Mouse (Mus musculus) lung, postnatal 0 days (tissue): ENCODE measurements around the gene Wdr18. TPM values are rescaled to one million over a fixed set of nuclear protein-coding genes. Genes with fewer than 3 reads are reported as not detected.

Experiments
- ATAC-seq: fragments of 200-750 bp; cut with Nextera tagmentation; 2 replicates; pipeline ENCODE4 v1.8.0; 2017; ENCODE audit warnings: moderate library complexity
- DNase-seq: peaks from one replicate; pipeline ENCODE4 v3.0.0-alpha.2; 2016; ENCODE audit warnings: low spot score
- H3K27ac ChIP-seq: fragments of 300-500 bp; sonication (generic); 2 replicates; pipeline ENCODE4 v1.5.1; 2014; ENCODE audit warnings: antibody characterized with exemption, mild to moderate bottlenecking, low read length, mixed read lengths
- H3K27me3 ChIP-seq: fragments of 300-500 bp; sonication (generic); replicated peaks from 2 replicates; pipeline ENCODE4 v1.6.1; 2014; ENCODE audit warnings: low read length, mixed read lengths; ENCODE audit not compliant: insufficient read depth
- H3K36me3 ChIP-seq: fragments of 300-500 bp; sonication (generic); 2 replicates; pipeline ENCODE4 v1.6.1; 2014; ENCODE audit warnings: low read length, mixed read lengths; ENCODE audit not compliant: insufficient read depth
- H3K4me1 ChIP-seq: fragments of 300-500 bp; sonication (generic); 2 replicates; pipeline ENCODE4 v1.6.1; 2014; ENCODE audit warnings: antibody characterized with exemption, low read depth, low read length, mixed read lengths; ENCODE audit not compliant: insufficient read depth
- H3K4me2 ChIP-seq: fragments of 300-500 bp; sonication (generic); replicated peaks from 2 replicates; pipeline ENCODE4 v1.6.1; 2014; ENCODE audit warnings: low read depth, mild to moderate bottlenecking, low read length, moderate library complexity, mixed read lengths
- H3K4me3 ChIP-seq: fragments of 300-500 bp; sonication (generic); 2 replicates; pipeline ENCODE4 v1.5.1; 2014; ENCODE audit warnings: low read depth, low read length
- H3K9ac ChIP-seq: fragments of 300-500 bp; sonication (generic); replicated peaks from 2 replicates; pipeline ENCODE4 v1.6.1; 2014; ENCODE audit warnings: low read depth, mild to moderate bottlenecking
- H3K9me3 ChIP-seq: fragments of 300-500 bp; sonication (generic); 2 replicates; pipeline ENCODE4 v1.6.1; 2016; ENCODE audit warnings: low read length, mixed read lengths
- CTCF ChIP-seq: IDR thresholded peaks from 2 replicates; pipeline ENCODE4 v1.5.1; 2016; ENCODE audit warnings: antibody characterized with exemption, mild to moderate bottlenecking
- EP300 ChIP-seq: IDR thresholded peaks from 2 replicates; pipeline ENCODE4 v1.6.1; 2016; ENCODE audit warnings: antibody characterized with exemption, mild to moderate bottlenecking, control low read depth
- WGBS: fragments of 180-500 bp; shearing (Covaris S2); extraction: QIAGEN DNeasy Blood & Tissue Kit; methylation state at CpG from one replicate; pipeline ENCODE4 v1.1.7; 2014; 5-methylcytosine and 5-hydroxymethylcytosine counted together
- polyA plus RNA-seq: library from polyadenylated mRNA; unstranded; fragments of >200 nt; fragmentation: Nextera tagmentation; extraction: Ambion mirVana; gene quantifications from 2 replicates; pipeline ENCODE4 v1.2.1, GENCODE M21; 2015

Gene Wdr18
- polyA plus RNA-seq, 1 experiment from 2014 or later = 44.2 TPM

GRCm38 (mm10) chr10:79920056-79920890, 39.7 kb upstream of the Wdr18 start:
- H3K9ac ChIP-seq = no peak overlapping the region
- no peaks in the 10 kb centered on the region for H3K36me3 ChIP-seq
- no peak overlapping the region for H3K4me3 ChIP-seq
- no peak overlapping the region for H3K4me2 ChIP-seq
- TF ChIP-seq CTCF (no peak), EP300 (no peak)
- 25% methylated on average over 26 of the region's 26 CpGs for WGBS
- DNase-seq (no peak), ATAC-seq (no peak)
- H3K4me1 ChIP-seq = peaks cover 21% of the 10 kb centered on the region; the same call in 1 of the 2 replicates
- peaks cover 35% of the 10 kb centered on the region for H3K27me3 ChIP-seq
- no peaks in the 10 kb centered on the region for H3K9me3 ChIP-seq
- H3K27ac ChIP-seq = no peak overlapping the region

GRCm38 (mm10) chr10:79920958-79921535, 38.9 kb upstream of the Wdr18 start, which contains the start of gene R3hdm4:
TSS of gene R3hdm4 (minus strand) at chr10:79921208.
- H3K4me1 ChIP-seq = peaks cover 19% of the 10 kb centered on the region; the same call in 1 of the 2 replicates
- no peak within 1 kb of the TSS for H3K27ac ChIP-seq
- peak within 1 kb of the TSS; percentile 27; the same call in 1 of the 2 replicates for H3K4me2 ChIP-seq
- no peak for TF ChIP-seq CTCF
- no peak for TF ChIP-seq EP300
- H3K9me3 ChIP-seq = no peaks in the 10 kb centered on the region
- ATAC-seq (no peak), DNase-seq (no peak)
- no peaks in the 10 kb centered on the region for H3K36me3 ChIP-seq
- WGBS = 6% methylated on average over 27 of the region's 41 CpGs
- peaks cover 35% of the 10 kb centered on the region for H3K27me3 ChIP-seq
- H3K9ac ChIP-seq = no peak within 1 kb of the TSS
- no peak within 1 kb of the TSS for H3K4me3 ChIP-seq

GRCm38 (mm10) chr10:79921572-79921971, 38.4 kb upstream of the Wdr18 start:
- DNase-seq (no peak), ATAC-seq (no peak)
- Histone ChIP-seq H3K4me1 (peaks cover 20% of the 10 kb centered on the region; the same call in 1 of the 2 replicates), H3K27me3 (peaks cover 35% of the 10 kb centered on the region), H3K36me3 (no peaks in the 10 kb centered on the region), H3K4me2 (peak overlapping the region; percentile 27; the same call in 1 of the 2 replicates), H3K9me3 (no peaks in the 10 kb centered on the region), H3K27ac (no peak overlapping the region), H3K4me3 (no peak overlapping the region), H3K9ac (no peak overlapping the region)
- TF ChIP-seq CTCF (no peak), EP300 (no peak)
- WGBS = 5% methylated on average over 33 of the region's 34 CpGs

DNA sequence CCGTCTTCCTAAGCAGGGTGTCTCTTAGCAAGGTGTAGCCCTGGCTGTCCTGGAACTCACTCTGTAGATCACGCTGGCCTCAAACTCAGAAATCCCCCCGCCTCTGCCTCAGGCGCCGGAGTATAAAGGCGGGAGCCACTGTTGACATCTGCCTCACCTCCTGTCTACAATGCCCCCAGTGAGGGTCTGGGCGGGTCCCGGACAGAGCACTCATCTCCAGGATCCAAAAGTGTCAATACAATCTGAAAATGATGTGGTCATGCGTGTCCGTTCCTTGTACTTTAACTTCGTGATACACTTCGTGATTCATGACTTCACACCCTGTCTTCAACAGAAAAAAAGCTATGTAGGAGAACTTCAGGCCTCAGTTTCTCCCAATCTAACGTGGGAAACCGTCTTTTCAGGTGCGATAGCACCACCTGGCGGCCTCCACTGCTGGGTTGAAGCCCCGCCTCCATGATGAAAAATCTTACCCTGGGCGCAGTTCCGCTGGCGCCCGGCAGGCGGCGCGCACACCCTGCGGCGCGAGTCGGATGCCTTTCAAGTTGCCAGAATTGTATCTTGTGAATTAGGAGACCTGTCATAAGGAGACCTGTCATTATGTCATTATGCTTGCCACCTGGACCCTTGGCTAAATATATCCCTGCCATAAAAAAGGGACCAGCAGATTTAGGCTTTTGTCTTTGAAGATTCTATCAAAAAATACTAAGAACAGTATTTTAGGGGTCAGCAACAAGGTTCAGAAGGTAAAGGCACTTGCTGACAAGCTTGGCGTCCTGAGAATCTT, 34.8 kb upstream of the Wdr18 start:
- Histone ChIP-seq H3K27ac (peak overlapping the region; percentile 95; the same call in 1 of the 2 replicates), H3K36me3 (no peaks in the 10 kb centered on the region), H3K9ac (no peak overlapping the region), H3K4me1 (peaks cover 24% of the 10 kb centered on the region), H3K4me2 (peak overlapping the region; percentile 90; the same call in 1 of the 2 replicates), H3K27me3 (peaks cover 26% of the 10 kb centered on the region), H3K9me3 (no peaks in the 10 kb centered on the region), H3K4me3 (no peak overlapping the region)
- TF ChIP-seq CTCF = peak; percentile 100
- no peak for TF ChIP-seq EP300
- peak; percentile 10; the same call in 1 of the 2 replicates for ATAC-seq
- 11% methylated on average over 29 of the region's 29 CpGs for WGBS
- peak; percentile 89 for DNase-seq

GRCm38 (mm10) chr10:79925785-79926490, 34.0 kb upstream of the Wdr18 start:
- H3K4me3 ChIP-seq = peak overlapping the region; percentile 78
- DNase-seq (no peak), ATAC-seq (no peak)
- TF ChIP-seq EP300 (no peak), CTCF (0 out of 2 replicates have a peak, but pooled peaks have one; percentile 9)
- WGBS = 5% methylated on average over 14 of the region's 15 CpGs
- peak overlapping the region; percentile 90 for H3K4me2 ChIP-seq
- peaks cover 24% of the 10 kb centered on the region for H3K4me1 ChIP-seq
- H3K9me3 ChIP-seq = no peaks in the 10 kb centered on the region
- H3K9ac ChIP-seq = peak overlapping the region; percentile 83; the same call in 1 of the 2 replicates
- H3K36me3 ChIP-seq = peaks cover 4% of the 10 kb centered on the region; the same call in 1 of the 2 replicates
- peaks cover 18% of the 10 kb centered on the region for H3K27me3 ChIP-seq
- H3K27ac ChIP-seq = peak overlapping the region; percentile 95
